Mouse (Mus musculus): ENCODE measurements at regions not wholly inside any gene's neighbourhood (a gene's known extent, or its start where the extent isn't known, plus 50 kb on each side); places are given as distances from the start of the nearest gene placed in this dataset.

GRCm38 (mm10) chr5:46033008-46033676 lies 175.7 kb upstream of the Lcorl start:
- WGBS, result 15% methylated on average over 8 of the region's 8 CpGs
- peak; percentile 83 for DNase-seq (ENCODE audit: low spot score)
- H3K27me3 ChIP-seq (ENCODE audit: control insufficient read depth, insufficient read depth, low read length), result no peaks in the 10 kb centered on the region
- peak overlapping the region; percentile 30 for H3K4me2 ChIP-seq (replicated peaks; ENCODE audit: low read depth)
- H3K9me3 ChIP-seq (ENCODE audit: control insufficient read depth, low read length), result no peaks in the 10 kb centered on the region
- peaks cover 6% of the 10 kb centered on the region; the same call in 1 of the 2 replicates for H3K4me1 ChIP-seq (replicated peaks; ENCODE audit: control insufficient read depth, insufficient read depth)
- no peak overlapping the region for H3K4me3 ChIP-seq (ENCODE audit: low read depth, low read length)
- TF ChIP-seq CTCF (IDR thresholded peaks at IDR 0.05; ENCODE audit: low read depth) (no peak), EP300 (optimal IDR thresholded peaks at IDR 0.05) (no peak)
- H3K36me3 ChIP-seq (ENCODE audit: control insufficient read depth, insufficient read depth, low read length), result no peaks in the 10 kb centered on the region
- no peak overlapping the region; the same call in 1 of the 2 replicates for H3K27ac ChIP-seq (replicated peaks)
- H3K9ac ChIP-seq (ENCODE audit: low read length), result no peak overlapping the region
- peak; percentile 91 for ATAC-seq (ENCODE audit: low FRiP score, low TSS enrichment)

- H3K9me3 ChIP-seq (ENCODE audit: control insufficient read depth, low read length), result no peaks in the 10 kb centered on the region
- H3K36me3 ChIP-seq (ENCODE audit: control insufficient read depth, insufficient read depth, low read length), result no peaks in the 10 kb centered on the region
- H3K4me2 ChIP-seq (replicated peaks; ENCODE audit: low read depth), result no peak overlapping the region
- no peak overlapping the region for H3K9ac ChIP-seq (ENCODE audit: low read length)
- ATAC-seq (ENCODE audit: low FRiP score, low TSS enrichment), result peak; percentile 87
- peaks cover 6% of the 10 kb centered on the region; the same call in 1 of the 2 replicates for H3K4me1 ChIP-seq (replicated peaks; ENCODE audit: control insufficient read depth, insufficient read depth)
- DNase-seq (ENCODE audit: low spot score), result peak; percentile 24
- 73% methylated on average over 2 of the region's 2 CpGs for WGBS
- H3K27me3 ChIP-seq (ENCODE audit: control insufficient read depth, insufficient read depth, low read length), result no peaks in the 10 kb centered on the region
- H3K4me3 ChIP-seq (ENCODE audit: low read depth, low read length), result no peak overlapping the region
- H3K27ac ChIP-seq (replicated peaks), result no peak overlapping the region
- no peak for TF ChIP-seq EP300 (optimal IDR thresholded peaks at IDR 0.05)
- no peak for TF ChIP-seq CTCF (IDR thresholded peaks at IDR 0.05; ENCODE audit: low read depth)
These were observed 174.8 kb upstream of the Lcorl start for GRCm38 (mm10) chr5:46032206-46032605.

- 21% methylated on average over 3 of the region's 3 CpGs for WGBS
- TF ChIP-seq CTCF (IDR thresholded peaks at IDR 0.05; ENCODE audit: low read depth) (no peak), EP300 (optimal IDR thresholded peaks at IDR 0.05) (no peak)
- Histone ChIP-seq H3K27me3 (ENCODE audit: control insufficient read depth, insufficient read depth, low read length) (no peaks in the 10 kb centered on the region), H3K4me3 (ENCODE audit: low read depth, low read length) (no peak overlapping the region), H3K27ac (replicated peaks) (no peak overlapping the region), H3K4me1 (replicated peaks; ENCODE audit: control insufficient read depth, insufficient read depth) (no peaks in the 10 kb centered on the region), H3K9ac (ENCODE audit: low read length) (no peak overlapping the region), H3K36me3 (ENCODE audit: control insufficient read depth, insufficient read depth, low read length) (no peaks in the 10 kb centered on the region), H3K4me2 (replicated peaks; ENCODE audit: low read depth) (no peak overlapping the region), H3K9me3 (ENCODE audit: control insufficient read depth, low read length) (no peaks in the 10 kb centered on the region)
- ATAC-seq (ENCODE audit: low FRiP score, low TSS enrichment) (no peak), DNase-seq (ENCODE audit: low spot score) (no peak)
These were observed 166.7 kb upstream of the Lcorl start for GRCm38 (mm10) chr5:46024138-46024537.

- H3K4me2 ChIP-seq (replicated peaks; ENCODE audit: low read depth), result no peak overlapping the region
- no peaks in the 10 kb centered on the region for H3K27me3 ChIP-seq (ENCODE audit: control insufficient read depth, insufficient read depth, low read length)
- no peak overlapping the region for H3K9ac ChIP-seq (ENCODE audit: low read length)
- no peak for DNase-seq (ENCODE audit: low spot score)
- H3K4me1 ChIP-seq (replicated peaks; ENCODE audit: control insufficient read depth, insufficient read depth), result no peaks in the 10 kb centered on the region
- no peak overlapping the region for H3K27ac ChIP-seq (replicated peaks)
- ATAC-seq (ENCODE audit: low FRiP score, low TSS enrichment), result no peak
- H3K9me3 ChIP-seq (ENCODE audit: control insufficient read depth, low read length), result no peaks in the 10 kb centered on the region
- TF ChIP-seq CTCF (IDR thresholded peaks at IDR 0.05; ENCODE audit: low read depth) (no peak), EP300 (optimal IDR thresholded peaks at IDR 0.05) (no peak)
- no peaks in the 10 kb centered on the region for H3K36me3 ChIP-seq (ENCODE audit: control insufficient read depth, insufficient read depth, low read length)
- H3K4me3 ChIP-seq (ENCODE audit: low read depth, low read length), result no peak overlapping the region
- 53% methylated on average over 6 of the region's 6 CpGs for WGBS
These were observed 166.0 kb upstream of the Lcorl start for GRCm38 (mm10) chr5:46023456-46023855.

- Histone ChIP-seq H3K9ac (ENCODE audit: low read length) (no peak overlapping the region), H3K4me3 (ENCODE audit: low read depth, low read length) (no peak overlapping the region), H3K4me2 (replicated peaks; ENCODE audit: low read depth) (no peak overlapping the region), H3K27ac (replicated peaks) (no peak overlapping the region), H3K4me1 (replicated peaks; ENCODE audit: control insufficient read depth, insufficient read depth) (no peaks in the 10 kb centered on the region), H3K27me3 (ENCODE audit: control insufficient read depth, insufficient read depth, low read length) (no peaks in the 10 kb centered on the region), H3K36me3 (ENCODE audit: control insufficient read depth, insufficient read depth, low read length) (no peaks in the 10 kb centered on the region), H3K9me3 (ENCODE audit: control insufficient read depth, low read length) (no peaks in the 10 kb centered on the region)
- no peak for TF ChIP-seq EP300 (optimal IDR thresholded peaks at IDR 0.05)
- no peak for TF ChIP-seq CTCF (IDR thresholded peaks at IDR 0.05; ENCODE audit: low read depth)
- ATAC-seq (ENCODE audit: low FRiP score, low TSS enrichment), result no peak
- WGBS, result 69% methylated on average over 7 of the region's 7 CpGs
- DNase-seq (ENCODE audit: low spot score), result no peak
These were observed 164.6 kb upstream of the Lcorl start for GRCm38 (mm10) chr5:46022047-46022422.

GRCm38 (mm10) chr5:46021398-46022046 lies 164.1 kb upstream of the Lcorl start:
- no peak for ATAC-seq (ENCODE audit: low FRiP score, low TSS enrichment)
- no peak overlapping the region for H3K4me3 ChIP-seq (ENCODE audit: low read depth, low read length)
- H3K9me3 ChIP-seq (ENCODE audit: control insufficient read depth, low read length), result no peaks in the 10 kb centered on the region
- no peak overlapping the region for H3K27ac ChIP-seq (replicated peaks)
- no peaks in the 10 kb centered on the region for H3K27me3 ChIP-seq (ENCODE audit: control insufficient read depth, insufficient read depth, low read length)
- DNase-seq (ENCODE audit: low spot score), result no peak
- H3K4me2 ChIP-seq (replicated peaks; ENCODE audit: low read depth), result no peak overlapping the region
- no peaks in the 10 kb centered on the region for H3K36me3 ChIP-seq (ENCODE audit: control insufficient read depth, insufficient read depth, low read length)
- TF ChIP-seq EP300 (optimal IDR thresholded peaks at IDR 0.05) (no peak), CTCF (IDR thresholded peaks at IDR 0.05; ENCODE audit: low read depth) (no peak)
- no peaks in the 10 kb centered on the region for H3K4me1 ChIP-seq (replicated peaks; ENCODE audit: control insufficient read depth, insufficient read depth)
- no peak overlapping the region for H3K9ac ChIP-seq (ENCODE audit: low read length)
- WGBS, result 70% methylated on average over 2 of the region's 2 CpGs
